Mouse (Mus musculus): ENCODE measurements around the gene Acp5.

Acp5 gene

DNA sequence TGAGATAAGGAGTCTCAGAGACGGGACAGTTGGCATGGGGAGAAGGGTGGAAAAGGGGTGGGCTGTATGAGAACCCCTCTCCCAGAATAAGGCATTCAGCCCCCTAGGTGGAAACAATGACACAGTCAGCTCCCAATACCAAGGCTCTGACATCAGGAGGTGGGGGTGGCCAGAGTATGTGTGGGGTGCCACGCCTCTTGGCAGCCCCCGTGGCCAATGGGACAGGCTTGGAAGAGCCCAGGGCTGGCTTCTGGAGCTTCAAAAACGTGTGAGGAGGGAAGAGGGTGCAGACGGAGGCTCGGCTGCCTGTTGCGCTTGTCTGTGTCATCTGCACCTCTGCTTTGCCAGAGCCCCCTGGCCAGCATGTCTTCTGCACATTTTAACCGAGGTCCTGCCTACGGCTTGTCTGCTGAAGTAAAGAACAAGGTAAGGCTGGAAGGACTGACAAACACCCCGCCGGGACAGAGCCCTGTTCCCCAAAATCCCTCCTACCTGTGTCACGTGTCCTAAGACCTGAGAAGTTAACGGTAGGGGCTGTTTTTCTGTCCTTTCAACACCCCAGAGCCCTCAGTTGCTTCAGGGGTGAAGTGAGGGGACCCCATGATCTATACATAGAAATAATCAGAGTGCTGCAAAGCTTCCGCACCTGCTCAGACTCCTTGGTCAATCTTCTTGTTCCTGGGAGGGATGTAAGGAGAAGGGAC, 36.4 kb downstream of the Acp5 start, which contains the start of gene Cnn1:
Gene Cnn1 (plus strand): TSS at position 224 of the 704 bp plus-strand sequence.
- DNase-seq (ENCODE audit: low spot score) = no peak

DNA sequence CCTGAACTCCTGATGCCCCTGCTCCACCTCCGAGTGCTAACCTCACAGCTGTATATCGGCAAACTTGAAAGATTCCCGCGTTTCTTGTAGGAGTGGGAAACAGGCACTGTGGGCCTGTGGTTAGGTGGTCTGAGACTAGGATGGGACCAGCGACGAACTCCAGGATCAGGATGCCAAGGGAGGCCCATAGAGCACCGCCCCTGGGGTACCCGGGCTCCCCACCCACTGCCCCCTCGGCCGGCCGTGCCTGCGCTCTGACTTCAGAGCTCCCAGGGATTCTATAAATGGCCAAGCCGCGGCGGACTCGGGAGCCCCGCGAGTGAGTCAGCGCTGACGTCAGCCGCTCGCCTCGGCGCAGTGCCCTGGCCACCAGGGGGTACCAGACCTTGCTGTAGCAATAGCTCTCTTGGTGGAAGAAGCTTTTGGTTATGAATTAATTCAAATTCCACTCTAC, 39.6 kb downstream of the Acp5 start:
- DNase-seq (ENCODE audit: low spot score) = peak; percentile 58

DNA sequence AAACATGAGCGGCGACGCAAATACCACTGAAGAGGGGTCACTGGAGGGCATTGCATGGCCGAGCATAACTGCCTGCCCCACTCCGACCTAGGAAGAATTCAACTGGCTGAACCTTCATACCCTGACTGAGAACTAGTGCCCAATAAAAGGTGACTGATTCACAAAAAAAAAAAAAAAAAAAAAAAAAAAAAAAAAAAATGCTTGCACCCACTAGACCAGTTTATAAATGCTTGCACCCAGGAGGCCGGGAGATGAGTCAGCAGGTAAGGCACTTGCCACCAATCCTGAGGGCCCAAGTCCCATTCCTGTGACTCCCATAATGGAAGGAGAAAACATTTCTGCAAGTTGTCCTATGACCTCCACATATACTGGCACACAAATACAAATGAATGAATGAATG, 42.8 kb downstream of the Acp5 start:
- DNase-seq (ENCODE audit: low spot score) = no peak

DNA sequence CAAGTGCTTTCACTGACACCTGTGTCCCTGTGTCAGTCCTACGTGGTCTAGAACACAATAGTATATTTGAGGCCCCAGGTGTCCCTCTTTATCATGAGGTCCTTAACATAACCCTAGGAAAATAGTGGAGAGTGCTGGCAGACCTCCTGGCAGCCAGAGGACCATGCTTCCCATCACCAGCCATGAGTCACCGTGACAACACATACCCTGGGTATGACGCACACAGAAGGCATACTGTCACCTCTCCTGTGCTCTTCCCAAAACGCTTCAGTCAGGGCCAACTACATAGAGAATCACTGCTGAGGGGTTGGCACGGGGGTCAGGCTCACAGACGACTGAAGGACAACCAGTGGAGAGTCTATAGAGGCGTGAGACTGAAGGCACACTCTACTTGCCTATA, 45.5 kb downstream of the Acp5 start:
- DNase-seq (ENCODE audit: low spot score) = no peak

DNA sequence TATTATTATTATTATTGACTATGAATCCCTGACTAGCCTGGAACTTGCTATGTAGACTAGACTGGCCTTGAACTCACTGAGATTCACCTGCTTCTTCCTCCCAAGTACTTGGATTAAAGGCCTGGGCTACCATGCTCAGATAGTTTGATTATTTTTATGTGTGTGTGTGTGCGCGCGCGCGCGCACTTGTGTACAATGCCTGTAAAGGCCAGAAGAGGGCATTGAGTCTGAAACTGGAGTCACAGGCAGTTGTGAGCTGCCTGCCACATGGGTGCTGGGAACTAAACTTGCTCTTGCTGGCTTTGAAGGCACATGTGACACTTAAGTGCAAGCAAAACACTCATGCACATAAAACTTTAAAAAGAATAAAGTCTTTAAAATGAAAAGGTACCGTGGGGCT, 46.2 kb downstream of the Acp5 start:
- DNase-seq (ENCODE audit: low spot score) = no peak

DNA sequence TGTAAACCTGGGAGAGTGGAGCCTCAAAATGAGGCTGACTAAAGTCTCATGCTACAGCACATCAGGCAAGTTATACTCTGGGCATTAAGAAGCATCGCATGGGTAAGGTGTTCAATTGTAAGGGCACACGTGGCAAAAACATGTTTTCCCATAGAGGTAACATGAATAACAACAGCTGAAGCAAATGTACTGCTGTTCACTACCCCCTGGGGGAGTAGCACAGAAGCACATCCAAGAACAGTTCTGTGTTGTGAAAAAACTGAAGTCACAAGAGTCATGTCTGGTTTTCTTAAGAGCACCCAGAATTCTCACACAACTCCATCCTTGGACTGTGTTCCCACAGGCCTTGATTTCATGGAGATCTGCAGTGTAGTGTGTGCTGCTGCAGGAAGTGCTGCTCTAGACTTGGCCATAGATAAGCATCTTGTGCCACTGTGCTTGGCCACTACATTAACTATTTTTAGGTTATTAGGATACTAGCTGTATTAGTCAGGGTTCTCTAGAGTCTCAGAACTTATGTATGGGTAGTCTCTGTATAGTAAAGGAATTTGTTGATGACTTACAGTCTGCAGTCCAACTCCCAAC, 48.4 kb downstream of the Acp5 start:
- DNase-seq (ENCODE audit: low spot score) = no peak

DNA sequence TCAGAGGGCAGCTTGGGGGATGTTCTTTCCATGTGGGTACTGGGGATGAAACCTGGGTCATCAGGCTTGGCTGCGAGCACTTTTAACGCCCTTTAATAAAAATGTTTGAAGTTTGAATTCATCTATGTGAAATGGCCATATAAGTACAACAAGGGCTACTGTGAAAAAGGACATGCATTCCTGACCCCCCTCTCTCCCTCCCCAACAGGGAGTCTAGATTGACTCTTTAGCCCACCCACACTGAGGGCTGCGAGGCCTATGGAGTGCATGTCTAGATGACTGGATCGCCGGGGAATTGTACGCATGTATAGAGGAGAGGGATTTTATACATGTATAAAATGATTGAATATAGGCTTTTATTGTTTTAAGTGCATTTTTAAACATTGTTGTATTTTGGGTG, 49.5 kb downstream of the Acp5 start:
- DNase-seq (ENCODE audit: low spot score) = no peak

DNA sequence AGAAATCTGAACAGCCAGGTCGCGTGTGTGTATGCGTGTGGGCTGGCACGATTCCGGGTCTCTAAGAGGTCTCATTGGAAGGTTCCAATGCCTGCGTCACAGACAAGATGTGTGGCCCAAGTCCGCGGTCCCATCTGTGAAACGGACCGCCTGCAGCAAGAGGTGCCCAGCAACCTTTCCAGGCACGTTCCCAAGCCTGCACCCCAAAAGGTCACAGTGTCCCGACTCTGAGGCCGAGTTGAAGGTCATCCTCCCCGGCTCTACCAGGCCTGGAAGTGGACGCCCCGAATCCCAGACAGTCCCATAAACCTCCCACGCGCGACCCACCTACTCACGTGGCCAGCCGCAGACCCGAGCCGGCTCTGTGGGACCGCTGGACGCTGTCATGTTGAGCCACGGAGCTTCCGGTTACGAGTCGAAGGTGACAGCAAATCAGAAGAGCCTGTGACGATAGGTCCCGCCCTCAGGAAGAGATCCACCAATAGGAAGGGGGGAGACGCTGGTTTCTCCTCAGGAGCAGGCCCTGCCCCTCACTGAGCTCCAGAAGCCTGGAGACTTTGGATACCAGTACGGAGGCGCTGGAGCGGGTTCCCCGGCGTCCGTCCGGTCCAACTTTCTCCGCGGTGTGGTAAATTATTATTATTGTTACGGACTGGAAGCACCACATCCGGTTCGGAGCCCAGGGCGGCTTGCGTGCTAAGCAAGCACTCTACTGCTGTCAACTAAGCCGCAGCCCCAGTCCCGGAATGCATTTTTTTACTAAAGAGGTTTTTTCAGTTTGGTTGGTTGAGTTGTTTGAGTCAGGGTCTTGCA, 50.3 kb downstream of the Acp5 start, which contains the start of gene Ecsit:
Gene Ecsit (minus strand): TSS at position 417 of the 813 bp plus-strand sequence.
- peak; percentile 97 for DNase-seq (ENCODE audit: low spot score)

DNA sequence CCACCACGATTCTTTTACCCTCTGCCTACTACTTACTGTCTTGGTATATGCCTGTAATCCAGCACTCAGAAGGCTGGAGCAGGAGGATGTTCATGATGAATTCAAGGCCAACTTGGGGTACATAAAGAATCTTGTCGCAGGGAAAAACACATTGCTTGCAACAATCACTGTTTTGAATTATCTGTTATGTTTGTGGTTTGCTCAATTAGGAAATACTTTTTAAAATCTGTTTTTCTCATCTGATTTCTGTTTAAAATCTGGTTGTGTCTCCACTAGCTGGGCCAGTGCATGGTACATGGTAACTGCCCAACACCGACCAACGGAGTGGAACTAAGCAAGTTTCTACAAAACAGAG, 50.9 kb downstream of the Acp5 start:
- DNase-seq (ENCODE audit: low spot score) = no peak
